Mouse (Mus musculus) cerebral cortex, adult 2 months (tissue): ENCODE measurements around the gene Emc3.

Source experiments
- WGBS: fragments of 180-500 bp; shearing (Covaris S2); methylation state at CpG from one replicate; pipeline ENCODE4 v1.1.7; 2018; 5-methylcytosine and 5-hydroxymethylcytosine counted together

Gene Emc3

GRCm38 (mm10) chr6:113494258-113494788, 37.1 kb downstream of the Emc3 start:
- 4% methylated on average over 54 of the region's 54 CpGs for WGBS

GRCm38 (mm10) chr6:113492101-113492864, 39.2 kb downstream of the Emc3 start:
- WGBS = 51% methylated on average over 24 of the region's 24 CpGs

GRCm38 (mm10) chr6:113489410-113489809, 42.0 kb downstream of the Emc3 start:
- 94% methylated on average over 14 of the region's 14 CpGs for WGBS

- 31% methylated on average over 7 of the region's 7 CpGs for WGBS
Observed at GRCm38 (mm10) chr6:113487125-113487576, 44.3 kb downstream of the Emc3 start.

- 6% methylated on average over 10 of the region's 10 CpGs for WGBS
Observed at GRCm38 (mm10) chr6:113483729-113484128, 47.7 kb downstream of the Emc3 start.

- under 1% methylated on average over 26 of the region's 26 CpGs for WGBS
Observed at GRCm38 (mm10) chr6:113483100-113483615, 48.3 kb downstream of the Emc3 start, which contains the start of gene Creld1. Gene Creld1, plus strand, starts transcription at chr6:113483297.

GRCm38 (mm10) chr6:113482477-113483099, 48.9 kb downstream of the Emc3 start:
- WGBS = 3% methylated on average over 65 of the region's 65 CpGs

- WGBS = 65% methylated on average over 18 of the region's 18 CpGs
Observed at GRCm38 (mm10) chr6:113480555-113481373, 50.7 kb downstream of the Emc3 start.

GRCm38 (mm10) chr6:113478906-113479305, 52.5 kb downstream of the Emc3 start:
- WGBS = 84% methylated on average over 10 of the region's 10 CpGs

- WGBS = 79% methylated on average over 7 of the region's 7 CpGs
Observed at GRCm38 (mm10) chr6:113477353-113477752, 54.1 kb downstream of the Emc3 start.

- WGBS = 88% methylated on average over 6 of the region's 6 CpGs
Observed at GRCm38 (mm10) chr6:113473715-113474114, 57.7 kb downstream of the Emc3 start.

- 93% methylated on average over 2 of the region's 2 CpGs for WGBS
Observed at GRCm38 (mm10) chr6:113473246-113473645, 58.2 kb downstream of the Emc3 start.

GRCm38 (mm10) chr6:113472061-113472460, 59.4 kb downstream of the Emc3 start:
- WGBS = 87% methylated on average over 10 of the region's 10 CpGs

GRCm38 (mm10) chr6:113471297-113471936, 60.0 kb downstream of the Emc3 start, which contains the start of gene Il17rc:
Gene Il17rc, plus strand, starts transcription at chr6:113471427.
- 43% methylated on average over 12 of the region's 12 CpGs for WGBS

GRCm38 (mm10) chr6:113469432-113469831, 62.0 kb downstream of the Emc3 start:
- WGBS = 2% methylated on average over 31 of the region's 31 CpGs

GRCm38 (mm10) chr6:113469021-113469420, 62.4 kb downstream of the Emc3 start:
- WGBS = 15% methylated on average over 9 of the region's 9 CpGs

GRCm38 (mm10) chr6:113468512-113468911, 62.9 kb downstream of the Emc3 start:
- 82% methylated on average over 3 of the region's 3 CpGs for WGBS

- 62% methylated on average over 5 of the region's 5 CpGs for WGBS
Observed at GRCm38 (mm10) chr6:113465602-113466001, 65.8 kb downstream of the Emc3 start.
